15 mouse cellular contexts compared by ENCODE assay signal in the genomic region with DNA sequence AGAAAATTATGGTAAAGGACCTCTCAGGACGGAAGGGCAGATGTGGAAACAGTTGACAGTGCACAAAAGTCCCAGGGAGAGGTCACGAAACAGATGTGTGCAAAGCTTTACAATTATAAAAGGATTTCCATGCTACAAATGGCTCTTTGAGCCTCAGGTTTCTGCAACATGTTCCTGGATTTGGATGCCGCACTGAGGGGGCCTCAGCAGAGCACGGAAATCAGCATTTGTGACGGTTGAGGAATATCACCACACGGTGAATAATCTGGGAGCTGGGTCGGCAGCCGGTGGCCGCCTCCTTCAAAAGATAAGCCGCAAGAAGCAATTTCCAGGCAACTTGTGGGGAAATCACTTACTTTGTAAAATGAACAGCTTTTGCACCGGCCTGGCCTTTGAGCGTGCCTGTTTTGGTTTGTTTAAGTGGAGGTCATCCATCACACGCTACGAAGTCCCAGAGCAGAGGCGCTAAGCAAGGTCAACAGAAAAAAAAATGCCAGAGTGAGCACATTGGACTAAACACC.
A peak's percentile ranks its signal among the peaks of the same experiment; 100 is the strongest.
DNase-seq lines count a peak whose midpoint lies in the region; ATAC-seq and TF ChIP-seq lines count a peak whose summit lies in the region.
"Had no signal": no experiment of that assay in that cellular context is flagged by ENCODE, and none has a peak within 500 bp of the region (broad histone marks: within the 10 kb centered on the region; RNA-seq: fewer than 3 reads in every experiment).

No protein-coding gene starts in this region.

- H3K9ac ChIP-seq in intestine, embryonic 15.5 days = no peak overlapping the region
- H3K9ac ChIP-seq in intestine, postnatal 0 days (ENCODE audit: low read depth, low read length) = no peak overlapping the region
- H3K9ac ChIP-seq in neural tube, embryonic 12.5 days = no peak overlapping the region
- H3K9ac ChIP-seq in neural tube, embryonic 15.5 days (replicated peaks) = no peak overlapping the region
- no peak overlapping the region for H3K9ac ChIP-seq in hindbrain, embryonic 13.5 days
- H3K9ac ChIP-seq: forebrain, embryonic 13.5 days; heart, embryonic 15.5 days had no signal

- 12% methylated on average over 15 of the region's 15 CpGs for WGBS in intestine, embryonic 15.5 days
- WGBS in intestine, postnatal 0 days = 23% methylated on average over 15 of the region's 15 CpGs
- 29% methylated on average over 15 of the region's 15 CpGs for WGBS in neural tube, embryonic 12.5 days
- 31% methylated on average over 15 of the region's 15 CpGs for WGBS in neural tube, embryonic 15.5 days
- WGBS in hindbrain, embryonic 13.5 days = 25% methylated on average over 15 of the region's 15 CpGs
- 52% methylated on average over 15 of the region's 15 CpGs for WGBS in heart, embryonic 10.5 days

- H3K27ac ChIP-seq in intestine, embryonic 15.5 days = no peak overlapping the region
- no peak overlapping the region for H3K27ac ChIP-seq in intestine, postnatal 0 days (ENCODE audit: low read depth, low read length)
- H3K27ac ChIP-seq in neural tube, embryonic 12.5 days = no peak overlapping the region
- H3K27ac ChIP-seq in neural tube, embryonic 15.5 days (replicated peaks) = no peak overlapping the region
- H3K27ac ChIP-seq in hindbrain, embryonic 13.5 days = no peak overlapping the region
- no peak overlapping the region for H3K27ac ChIP-seq in heart, embryonic 10.5 days
- H3K27ac ChIP-seq: forebrain, embryonic 13.5 days; heart, embryonic 15.5 days had no signal

- no peaks in the 10 kb centered on the region for H3K27me3 ChIP-seq in intestine, embryonic 15.5 days (replicated peaks)
- no peaks in the 10 kb centered on the region; the same call in 1 of the 2 replicates for H3K27me3 ChIP-seq in intestine, postnatal 0 days (replicated peaks; ENCODE audit: control insufficient read depth, insufficient read depth, low read length)
- no peaks in the 10 kb centered on the region for H3K27me3 ChIP-seq in neural tube, embryonic 12.5 days (replicated peaks)
- H3K27me3 ChIP-seq in neural tube, embryonic 15.5 days (replicated peaks) = peaks cover 3% of the 10 kb centered on the region
- peaks cover 23% of the 10 kb centered on the region for H3K27me3 ChIP-seq in hindbrain, embryonic 13.5 days
- H3K27me3 ChIP-seq in heart, embryonic 10.5 days (ENCODE audit: insufficient read depth, poor library complexity, severe bottlenecking) = no peaks in the 10 kb centered on the region
- H3K27me3 ChIP-seq: forebrain, embryonic 13.5 days; heart, embryonic 15.5 days; megakaryocyte, embryonic 14.5 days had no signal

- no peak overlapping the region for H3K4me3 ChIP-seq in intestine, embryonic 15.5 days (replicated peaks)
- H3K4me3 ChIP-seq in intestine, postnatal 0 days (ENCODE audit: low read depth, low read length) = no peak overlapping the region
- H3K4me3 ChIP-seq in neural tube, embryonic 12.5 days = no peak overlapping the region
- H3K4me3 ChIP-seq in neural tube, embryonic 15.5 days (replicated peaks) = no peak overlapping the region
- no peak overlapping the region for H3K4me3 ChIP-seq in hindbrain, embryonic 13.5 days
- H3K4me3 ChIP-seq in heart, embryonic 10.5 days = no peak overlapping the region
- H3K4me3 ChIP-seq: forebrain, embryonic 13.5 days; heart, embryonic 15.5 days; megakaryocyte, embryonic 14.5 days had no signal

- H3K4me2 ChIP-seq in intestine, embryonic 15.5 days (replicated peaks) = peak overlapping the region; percentile 31; the same call in 1 of the 2 replicates
- no peak overlapping the region for H3K4me2 ChIP-seq in intestine, postnatal 0 days (replicated peaks; ENCODE audit: low read depth)
- peak overlapping the region; percentile 24 for H3K4me2 ChIP-seq in neural tube, embryonic 12.5 days (replicated peaks)
- no peak overlapping the region for H3K4me2 ChIP-seq in neural tube, embryonic 15.5 days
- 0 out of 2 replicates have a peak overlapping the region, but pooled peaks have one; percentile 13 for H3K4me2 ChIP-seq in hindbrain, embryonic 13.5 days
- H3K4me2 ChIP-seq: forebrain, embryonic 13.5 days; heart, embryonic 15.5 days had no signal

- no peaks in the 10 kb centered on the region for H3K36me3 ChIP-seq in intestine, embryonic 15.5 days
- no peaks in the 10 kb centered on the region for H3K36me3 ChIP-seq in intestine, postnatal 0 days (ENCODE audit: control insufficient read depth, insufficient read depth)
- H3K36me3 ChIP-seq in neural tube, embryonic 12.5 days = no peaks in the 10 kb centered on the region
- no peaks in the 10 kb centered on the region for H3K36me3 ChIP-seq in neural tube, embryonic 15.5 days
- H3K36me3 ChIP-seq in hindbrain, embryonic 13.5 days = no peaks in the 10 kb centered on the region
- no peaks in the 10 kb centered on the region for H3K36me3 ChIP-seq in heart, embryonic 10.5 days
- H3K36me3 ChIP-seq: heart, embryonic 15.5 days had no signal

- TF ChIP-seq CTCF in intestine, postnatal 0 days (IDR thresholded peaks at IDR 0.05; ENCODE audit: low read depth) = no peak

- DNase-seq in left cerebral cortex, adult 18-20 months (ENCODE audit: low spot score in 2 of 2) = no peak
- DNase-seq in heart, embryonic 10.5 days (ENCODE audit: low spot score) = no peak
- DNase-seq: adrenal gland, postnatal 10 days; gastrocnemius, postnatal 14 days; kidney, adult 9 months; lung, adult 18-20 months; right cerebral cortex, postnatal 14 days had no signal

- peaks cover 12% of the 10 kb centered on the region for H3K4me1 ChIP-seq in intestine, embryonic 15.5 days (replicated peaks)
- H3K4me1 ChIP-seq in intestine, postnatal 0 days (replicated peaks; ENCODE audit: control insufficient read depth, insufficient read depth, low read length) = no peaks in the 10 kb centered on the region
- peaks cover 22% of the 10 kb centered on the region for H3K4me1 ChIP-seq in neural tube, embryonic 12.5 days
- peaks cover 19% of the 10 kb centered on the region for H3K4me1 ChIP-seq in neural tube, embryonic 15.5 days
- H3K4me1 ChIP-seq in hindbrain, embryonic 13.5 days (replicated peaks) = peaks cover 29% of the 10 kb centered on the region
- H3K4me1 ChIP-seq in heart, embryonic 10.5 days = peaks cover 9% of the 10 kb centered on the region; the same call in 1 of the 2 replicates
- H3K4me1 ChIP-seq: heart, embryonic 15.5 days; megakaryocyte, embryonic 14.5 days had no signal

- no peak for ATAC-seq in intestine, embryonic 15.5 days
- ATAC-seq in intestine, postnatal 0 days = no peak
- ATAC-seq in neural tube, embryonic 12.5 days (ENCODE audit: low FRiP score, low read depth) = no peak
- ATAC-seq in neural tube, embryonic 15.5 days (ENCODE audit: low FRiP score) = no peak
- no peak for ATAC-seq in hindbrain, embryonic 13.5 days (ENCODE audit: low FRiP score)
- ATAC-seq: forebrain, embryonic 13.5 days had no signal

- H3K9me3 ChIP-seq in intestine, embryonic 15.5 days = no peaks in the 10 kb centered on the region
- H3K9me3 ChIP-seq in intestine, postnatal 0 days (ENCODE audit: control insufficient read depth) = no peaks in the 10 kb centered on the region
- no peaks in the 10 kb centered on the region for H3K9me3 ChIP-seq in neural tube, embryonic 12.5 days
- H3K9me3 ChIP-seq in neural tube, embryonic 15.5 days (replicated peaks) = no peaks in the 10 kb centered on the region
- no peaks in the 10 kb centered on the region for H3K9me3 ChIP-seq in hindbrain, embryonic 13.5 days
- H3K9me3 ChIP-seq in heart, embryonic 10.5 days = no peaks in the 10 kb centered on the region
- H3K9me3 ChIP-seq: forebrain, embryonic 13.5 days; heart, embryonic 15.5 days had no signal

Comparison
In these comparisons a context has a peak if more than half of its experiments do, and no peak if none do; other contexts are left out.
1. H3K4me2 ChIP-seq: peak in intestine, embryonic 15.5 days (single experiment), neural tube, embryonic 12.5 days (single experiment) and hindbrain, embryonic 13.5 days (single experiment); none in intestine, postnatal 0 days (single experiment) and neural tube, embryonic 15.5 days (single experiment).